Mouse (Mus musculus) heart, postnatal 36 days (tissue): ENCODE measurements around the gene Prpf4. TPM values are rescaled to one million over a fixed set of nuclear protein-coding genes. Genes with fewer than 3 reads are reported as not detected.

Source experiments
- DNase-seq, 2 experiments: peaks; one replicate each; pipeline ENCODE4 v3.0.0; 2021 to 2022
- intact Hi-C: fragments of 180-260 bp; cut with DNase I; formaldehyde crosslinking; loops from one replicate; pipeline ENCODE4 v1.15.1; 2025
- total RNA-seq, 2 experiments: library from RNA; stranded (reverse); gene quantifications; 2 replicates each; pipeline ENCODE4 v1.2.3; 2021

Gene Prpf4
- total RNA-seq, 2 experiments from 2014 or later: 10.0 to 10.6 TPM

DNA sequence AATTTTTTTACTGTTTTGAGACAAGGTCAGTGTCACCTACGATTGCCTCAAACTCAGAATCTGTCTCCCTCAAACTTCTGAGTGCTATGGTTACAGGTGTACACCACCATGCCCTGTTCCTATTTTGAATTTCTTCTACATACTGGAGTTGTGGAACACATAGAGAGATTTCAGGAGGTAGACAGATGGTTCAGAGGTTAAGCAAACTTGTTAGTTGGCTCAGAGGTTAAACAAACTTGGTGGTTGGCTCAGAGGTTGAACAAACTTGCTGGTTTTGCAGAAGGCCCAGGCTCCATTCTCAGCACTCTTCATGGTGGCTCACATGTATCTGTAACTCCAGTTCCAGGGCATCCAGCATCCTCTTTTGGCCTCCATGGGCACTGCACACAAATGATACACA lies 24.4 kb upstream of the Prpf4 start:
- intact Hi-C loops: no loop called here

DNA sequence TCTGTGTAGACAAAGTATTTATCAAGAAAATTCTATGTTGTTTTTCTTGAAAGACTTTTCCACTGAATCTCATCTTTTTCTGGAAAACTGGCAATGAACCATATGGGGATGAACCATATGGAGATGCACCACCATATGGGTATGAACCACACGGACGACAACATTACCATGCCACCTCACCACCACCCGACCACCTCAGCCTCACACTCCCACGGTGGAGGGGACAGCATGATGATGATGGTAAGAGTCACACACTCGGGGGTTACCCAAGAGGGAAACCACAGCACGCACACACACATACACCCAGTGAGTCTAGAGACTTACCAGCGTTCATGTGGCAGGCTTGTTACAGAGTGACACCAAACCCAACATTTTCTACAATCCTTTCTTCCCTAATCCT lies 23.2 kb upstream of the Prpf4 start:
- intact Hi-C loops: no loop called here
- no peak for DNase-seq

More for the DNA sequence above, 24.4 kb upstream of the Prpf4 start:
- DNase-seq: no peak

DNA sequence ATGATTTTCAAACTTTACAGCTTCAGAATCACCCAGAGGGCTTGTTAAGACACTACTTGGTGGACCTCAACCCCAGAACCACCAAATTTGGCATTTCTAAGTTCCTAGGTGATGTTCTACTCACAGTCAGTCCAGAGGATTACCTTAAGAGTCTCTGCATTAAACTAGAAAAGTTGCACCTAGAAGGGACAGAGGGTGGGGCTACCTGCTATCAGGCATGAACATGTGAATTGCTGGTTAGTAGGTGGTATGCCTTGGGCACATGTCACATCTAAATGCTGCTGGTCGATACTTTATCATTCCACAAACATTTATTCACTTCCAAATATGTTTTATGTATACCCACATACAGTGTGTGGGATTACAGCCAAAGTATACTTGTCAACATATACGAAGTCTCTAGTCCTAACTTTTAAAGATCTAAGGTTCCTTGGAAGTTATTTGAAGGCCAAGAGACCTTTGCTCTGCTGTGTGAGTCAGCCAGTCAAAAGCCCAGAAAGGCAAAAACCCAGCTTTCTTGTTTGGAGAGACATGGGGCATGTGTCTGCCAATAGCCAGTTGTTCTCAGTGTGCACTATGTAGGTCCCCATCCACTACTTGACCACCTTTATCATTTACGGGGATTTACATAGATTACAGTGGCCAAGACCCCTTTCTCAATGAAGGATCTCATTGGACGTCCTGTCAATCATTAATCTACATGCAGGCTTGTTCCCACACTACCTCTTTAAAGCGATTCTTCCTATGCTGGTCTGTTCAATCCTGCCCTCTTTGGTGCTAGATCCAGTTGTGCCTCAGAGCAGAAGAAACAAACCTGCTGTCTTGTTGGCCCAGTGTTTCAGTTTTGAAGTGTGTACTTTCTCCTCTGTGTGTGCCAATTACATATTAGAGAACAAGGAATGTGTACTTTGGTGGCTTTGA lies 18.7 kb upstream of the Prpf4 start:
- DNase-seq: no peak
- intact Hi-C loops: no loop called here

DNA sequence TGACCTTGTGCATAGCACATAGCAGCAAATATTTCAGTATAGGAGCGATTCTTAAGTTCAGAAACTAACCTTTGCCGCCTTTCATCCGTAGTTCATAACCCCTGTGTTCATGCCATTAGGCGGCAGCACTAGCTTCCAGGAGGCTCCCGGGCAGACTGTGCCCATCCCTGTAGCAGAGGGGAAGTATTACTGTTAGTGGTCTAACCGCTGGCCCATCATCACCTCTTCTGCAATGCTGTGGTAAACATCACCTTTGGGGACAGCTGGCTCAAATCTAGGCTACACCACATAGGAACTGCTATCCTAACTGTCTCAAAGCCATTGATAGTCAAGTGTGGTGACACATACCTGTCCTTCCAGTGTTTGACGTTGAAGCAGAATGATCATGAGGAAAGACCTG lies 16.7 kb upstream of the Prpf4 start:
- DNase-seq: no peak
- intact Hi-C loops: no loop called here

DNA sequence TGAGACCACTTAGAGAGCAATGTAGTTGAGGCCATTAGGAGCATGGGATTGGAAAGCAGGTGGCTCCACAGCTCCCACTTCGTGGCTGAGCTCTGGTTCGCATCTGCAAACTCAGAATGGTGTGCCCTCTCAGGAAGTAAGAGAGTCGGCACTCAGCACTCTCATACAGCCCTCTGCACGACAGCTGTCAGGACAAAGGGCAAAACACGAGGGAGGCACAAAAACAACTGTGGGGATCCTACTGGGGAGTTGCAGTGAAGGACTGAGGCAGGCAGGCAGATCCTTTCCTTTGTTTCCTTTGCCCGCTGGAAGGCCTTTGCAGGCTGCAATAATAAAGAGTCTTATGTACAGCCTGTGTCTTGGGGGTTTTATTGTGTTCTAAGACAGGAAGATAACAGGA lies 15.1 kb upstream of the Prpf4 start:
- intact Hi-C loops: no loop called here

DNA sequence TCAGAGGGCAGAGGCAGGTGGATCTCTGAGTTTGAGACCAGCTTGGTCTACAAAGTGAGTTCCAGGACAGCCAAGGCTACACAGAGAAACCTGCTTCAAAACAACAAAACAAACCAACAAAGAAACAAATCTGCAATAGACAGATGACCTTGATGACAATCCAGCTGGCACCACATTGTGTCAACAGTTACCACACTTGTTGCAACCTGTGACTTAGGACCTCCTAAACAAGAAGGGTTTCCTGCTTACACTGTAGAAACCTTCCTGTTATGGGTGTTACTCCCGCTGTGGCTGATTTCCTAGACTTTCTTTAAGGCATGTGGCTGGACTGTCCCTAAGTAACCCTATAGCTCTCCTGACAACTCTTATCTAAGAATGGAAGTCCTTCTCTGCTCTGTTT lies 12.8 kb upstream of the Prpf4 start:
- intact Hi-C loops: no loop called here
- no peak for DNase-seq

More for the DNA sequence above, 15.1 kb upstream of the Prpf4 start:
- no peak for DNase-seq

DNA sequence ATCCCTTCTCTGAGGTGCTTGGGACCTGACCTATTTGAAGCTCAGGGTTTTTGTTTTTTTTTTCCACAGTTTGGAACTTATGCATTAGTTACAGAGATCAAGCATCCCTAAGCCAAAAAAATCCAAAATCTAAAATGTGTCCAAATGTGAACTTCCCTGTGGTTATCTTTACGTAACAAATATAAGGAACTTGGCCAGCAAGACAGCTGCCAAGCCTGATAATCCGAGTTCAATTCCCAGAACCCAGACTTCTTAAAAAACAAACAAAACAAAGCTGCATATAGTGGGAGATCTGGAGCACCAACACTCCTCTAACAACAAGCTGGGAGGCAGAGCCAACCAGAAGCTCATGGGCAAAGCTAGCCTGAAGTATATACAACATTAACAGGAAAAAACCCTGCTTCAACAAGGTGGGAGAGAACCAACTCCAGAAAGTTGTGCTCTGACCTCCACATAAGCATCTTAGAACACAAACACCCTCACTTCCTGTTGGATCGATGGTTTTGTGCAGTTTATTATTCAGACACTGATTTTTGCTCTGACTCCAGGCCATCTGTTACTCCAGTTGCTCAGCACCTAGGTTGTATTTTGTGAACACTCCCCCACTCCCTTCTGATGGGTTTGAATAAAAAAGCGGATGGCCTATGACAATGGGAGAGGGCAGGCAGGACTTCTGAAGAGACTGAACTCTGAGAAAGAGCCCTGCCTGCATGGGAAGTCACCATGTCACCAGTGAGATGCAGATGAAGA lies 10.8 kb upstream of the Prpf4 start:
- intact Hi-C loops: no loop called here
- no peak for DNase-seq

DNA sequence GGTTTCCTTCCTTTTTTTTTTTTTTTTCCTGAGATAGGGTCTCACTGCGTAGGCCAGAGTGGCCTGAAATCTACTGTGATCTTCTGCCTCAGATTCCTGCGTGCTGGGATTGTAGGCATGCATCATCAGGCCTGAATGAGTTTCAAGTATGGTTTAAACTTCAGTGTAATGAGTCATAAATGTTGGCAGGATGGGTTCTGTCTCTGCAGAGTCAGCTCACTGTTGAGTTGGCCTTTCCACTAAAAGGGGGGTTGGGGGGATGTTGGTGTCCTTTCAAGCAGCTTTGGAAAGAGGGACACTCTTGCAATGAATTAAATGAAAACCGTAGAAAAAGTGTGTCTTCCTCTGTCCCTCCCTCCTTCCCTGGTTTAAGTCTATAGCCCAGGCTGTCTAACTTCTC lies 9.6 kb upstream of the Prpf4 start:
- intact Hi-C loops: no loop called here
- DNase-seq: no peak

DNA sequence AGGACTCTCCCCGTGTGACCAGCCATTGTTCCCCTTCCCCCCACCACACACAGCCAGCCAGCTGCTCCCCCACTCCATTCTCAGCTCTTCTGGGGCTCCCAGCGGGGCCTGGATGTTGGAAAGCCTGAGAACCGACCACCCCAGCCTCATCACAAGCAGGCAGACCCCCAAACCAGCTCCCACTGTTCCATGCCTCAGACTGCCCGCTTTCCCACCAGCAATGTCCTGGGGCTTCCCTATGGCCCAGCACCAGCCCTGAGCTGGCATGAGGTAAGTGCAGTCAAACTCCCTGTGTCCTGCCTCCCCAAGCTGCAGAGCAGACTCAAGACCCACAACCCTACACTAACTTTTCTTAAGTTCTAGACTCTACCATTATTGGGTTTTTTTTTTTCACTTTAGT lies 2.5 kb upstream of the Prpf4 start:
- DNase-seq: no peak
- intact Hi-C loops: loop anchor here (5.0 to 10.0 kb wide), 5 partner anchors 64 to 356 kb away; partner anchors contain the start of gene Alad

DNA sequence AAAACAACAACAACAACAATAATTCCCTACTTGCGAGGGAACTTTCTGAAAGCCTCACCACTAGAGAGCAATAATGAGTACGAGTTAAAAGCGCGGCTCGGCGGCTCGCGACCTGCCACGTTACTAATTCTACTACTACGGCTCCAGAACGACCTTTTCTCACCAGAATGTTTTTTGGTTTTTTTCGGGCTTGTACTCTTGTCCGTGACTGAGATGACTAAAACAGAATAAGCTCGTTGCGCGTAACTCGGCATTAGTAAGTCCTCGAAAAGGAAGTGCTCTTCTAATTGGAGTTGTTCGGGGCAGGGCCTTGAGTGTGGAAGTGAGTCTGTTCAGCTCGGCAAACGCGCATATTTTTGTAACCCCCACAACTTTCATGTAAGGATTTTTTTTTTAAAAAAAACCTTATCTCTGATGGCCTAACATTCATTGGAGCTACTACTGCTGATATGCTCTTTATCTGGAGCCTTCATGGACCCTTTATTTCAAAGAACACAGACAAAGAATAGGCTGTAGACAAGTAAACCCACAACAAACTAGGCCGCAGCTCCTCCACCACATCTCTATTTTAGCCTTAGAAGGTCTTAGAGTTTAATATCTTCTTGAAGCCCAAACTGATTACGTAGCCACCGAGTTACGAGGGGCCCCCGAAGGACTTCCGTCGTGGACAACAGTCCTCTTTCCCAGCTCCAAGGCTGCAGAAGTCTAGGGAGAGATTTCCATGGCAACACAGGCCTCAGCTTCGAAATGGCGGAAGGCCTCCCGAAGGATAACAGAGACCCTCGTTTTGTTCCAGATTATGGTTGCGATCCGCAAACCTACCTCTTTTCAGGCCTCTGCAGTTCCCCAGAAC lies 641 bp upstream of the Prpf4 start:
- intact Hi-C loops: loop anchor here (2.0 to 10.0 kb wide), 7 partner anchors 47 to 354 kb away; partner anchors contain the start of genes Alad, Fkbp15, Hdhd3 and Slc31a1
- DNase-seq: peak; percentile 53 to 69

DNA sequence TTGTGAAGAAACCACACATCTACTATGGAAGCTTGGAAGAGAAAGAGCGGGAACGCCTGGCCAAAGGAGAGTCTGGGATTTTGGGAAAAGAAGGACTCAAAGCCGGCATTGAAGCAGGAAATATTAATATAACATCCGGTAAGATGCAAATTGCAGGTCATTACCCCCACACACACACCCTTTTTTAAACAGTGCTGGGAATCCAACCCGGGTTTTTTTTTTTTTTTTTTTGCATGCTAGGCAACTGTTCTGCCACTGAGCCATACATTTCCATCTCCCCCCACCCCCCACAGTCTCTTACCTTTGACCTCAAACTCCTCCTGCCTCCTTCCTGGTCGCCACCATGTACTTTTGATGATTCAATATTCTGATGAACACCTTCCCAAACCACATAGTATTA lies 1.0 kb downstream of the Prpf4 start:
- DNase-seq: no peak
- intact Hi-C loops: loop anchor here (2.0 to 10.0 kb wide), 7 partner anchors 49 to 353 kb away; partner anchors contain the start of genes Alad, Fkbp15, Hdhd3 and Slc31a1

DNA sequence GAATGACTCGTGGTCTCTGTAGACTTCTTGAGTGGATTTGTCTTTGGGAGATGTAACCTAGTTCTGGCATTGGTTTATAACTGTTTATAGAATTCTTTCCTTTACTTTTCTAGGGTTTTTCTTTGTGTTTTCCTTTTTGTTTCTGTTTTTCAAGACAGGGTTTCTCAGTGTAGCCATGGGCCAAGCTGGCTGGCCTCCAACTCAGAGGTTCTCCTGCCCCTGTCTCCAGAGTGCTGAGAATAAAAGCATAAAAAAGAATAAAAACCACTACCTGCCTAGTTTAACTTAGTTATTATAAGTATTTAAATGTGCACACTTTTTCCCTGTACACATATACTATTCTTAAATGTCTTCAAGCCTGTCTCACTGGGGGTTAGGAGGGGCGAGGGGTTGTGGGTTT lies 1.7 kb downstream of the Prpf4 start:
- intact Hi-C loops: no loop called here
- DNase-seq: no peak

DNA sequence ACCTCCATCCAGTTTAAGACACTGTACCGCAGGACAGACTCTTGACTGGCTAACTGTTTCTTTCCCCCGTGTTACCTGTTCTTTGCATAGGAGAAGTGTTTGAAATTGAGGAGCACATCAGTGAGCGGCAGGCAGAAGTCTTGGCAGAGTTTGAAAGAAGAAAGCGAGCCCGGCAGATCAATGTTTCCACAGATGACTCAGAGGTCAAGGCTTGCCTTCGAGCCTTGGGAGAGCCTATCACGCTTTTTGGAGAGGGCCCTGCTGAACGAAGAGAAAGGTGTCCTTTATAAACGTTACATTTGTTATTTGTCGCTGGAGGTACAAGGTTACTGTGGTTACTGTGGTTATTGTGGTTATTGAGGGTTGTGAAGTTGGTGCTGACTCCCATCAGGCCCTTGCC lies 3.0 kb downstream of the Prpf4 start:
- intact Hi-C loops: no loop called here
- no peak for DNase-seq

DNA sequence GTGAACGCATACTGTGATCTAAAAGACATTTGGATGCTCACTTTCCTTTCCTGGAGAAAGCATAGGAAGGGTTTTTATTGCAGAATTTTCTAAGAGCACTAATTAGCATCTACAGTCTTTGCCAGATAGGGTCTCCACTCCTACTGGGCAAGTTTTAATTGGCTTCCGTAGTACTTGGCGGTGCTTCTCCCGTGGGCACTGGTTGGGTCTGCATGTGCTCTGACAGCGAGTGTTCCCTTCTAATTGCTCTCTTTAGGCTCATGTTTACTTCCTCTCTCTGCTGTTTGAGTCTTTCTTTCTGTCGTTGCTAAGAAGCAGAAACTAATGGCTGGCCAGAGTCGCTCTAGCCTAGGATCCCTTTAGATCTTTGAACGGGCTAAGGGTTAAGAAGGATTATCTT lies 9.9 kb downstream of the Prpf4 start:
- no peak for DNase-seq
- intact Hi-C loops: no loop called here

DNA sequence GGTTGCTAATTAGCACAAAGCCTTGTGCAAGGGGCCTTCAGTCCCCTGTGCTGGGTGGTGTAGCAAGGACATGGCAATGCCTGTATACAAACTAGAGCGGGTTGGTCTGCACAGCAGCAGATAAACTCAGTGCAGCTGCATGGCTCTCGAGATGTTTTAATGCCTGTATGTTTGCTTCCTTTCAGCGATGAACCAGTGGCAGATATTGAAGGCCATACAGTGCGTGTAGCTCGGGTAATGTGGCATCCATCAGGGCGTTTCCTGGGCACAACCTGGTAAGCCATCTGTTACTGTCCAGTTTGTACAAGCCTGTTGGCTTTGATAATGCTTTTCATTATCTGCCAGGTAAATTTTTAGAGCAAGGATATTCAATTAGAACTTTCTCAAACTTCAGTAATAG lies 10.5 kb downstream of the Prpf4 start:
- intact Hi-C loops: no loop called here
- no peak for DNase-seq

DNA sequence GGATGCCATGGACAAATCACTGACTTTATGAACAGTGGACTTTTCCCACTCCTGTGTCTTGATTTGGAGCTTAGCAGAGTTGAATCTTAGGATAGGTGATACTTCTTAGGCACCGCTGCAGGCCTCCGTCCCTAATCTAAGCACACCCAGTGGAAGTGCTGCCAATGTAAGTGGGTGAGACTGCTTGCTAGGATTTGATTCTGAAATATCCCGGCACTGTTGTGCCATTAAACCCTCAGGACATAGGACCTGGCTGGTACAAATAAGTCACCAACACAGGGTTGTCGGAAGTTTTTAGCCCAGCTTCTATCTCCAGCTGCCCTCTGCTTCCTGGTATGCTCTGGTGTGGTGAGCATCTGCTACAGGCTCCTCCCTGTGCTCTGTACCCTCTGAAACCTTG lies 17.3 kb downstream of the Prpf4 start:
- no peak for DNase-seq
- intact Hi-C loops: no loop called here

DNA sequence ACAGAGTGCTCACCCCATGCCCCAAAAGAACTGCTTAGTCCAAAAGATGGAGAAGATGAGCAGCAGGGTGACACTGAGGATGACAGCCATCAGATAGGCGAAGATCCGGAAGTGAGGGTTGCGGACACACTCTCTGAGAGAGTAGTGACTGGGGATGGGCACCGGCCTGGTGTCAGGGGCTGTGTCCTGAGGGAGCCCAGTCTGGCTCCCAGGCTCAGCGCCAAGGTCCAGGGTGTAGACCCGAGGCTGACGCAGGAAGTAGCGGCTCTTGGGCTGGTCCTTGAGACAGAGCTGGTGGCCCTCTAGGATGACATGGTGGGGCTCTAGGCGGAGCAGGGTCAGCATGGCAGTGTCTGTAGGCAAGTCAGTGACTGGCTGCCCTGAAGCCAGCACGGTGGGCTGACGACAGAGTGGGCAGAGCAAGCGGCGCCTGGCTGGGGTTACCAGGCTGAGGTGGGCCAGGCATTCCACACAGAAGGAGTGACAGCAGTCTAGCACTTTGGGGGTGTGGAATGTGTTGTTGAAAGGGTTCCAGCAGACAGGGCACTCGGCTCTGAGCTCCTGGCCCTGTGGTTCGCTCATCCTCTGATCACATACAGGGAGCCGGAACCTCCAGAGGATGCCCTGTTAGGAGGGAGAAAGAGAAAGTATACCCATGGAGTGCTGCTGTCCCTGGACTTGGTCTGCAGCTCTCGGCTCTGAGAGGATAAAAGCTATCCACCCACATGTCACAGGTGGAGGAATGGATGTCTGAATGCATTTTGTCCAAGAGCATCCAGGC lies 19.6 kb downstream of the Prpf4 start:
- intact Hi-C loops: no loop called here
- no peak for DNase-seq

DNA sequence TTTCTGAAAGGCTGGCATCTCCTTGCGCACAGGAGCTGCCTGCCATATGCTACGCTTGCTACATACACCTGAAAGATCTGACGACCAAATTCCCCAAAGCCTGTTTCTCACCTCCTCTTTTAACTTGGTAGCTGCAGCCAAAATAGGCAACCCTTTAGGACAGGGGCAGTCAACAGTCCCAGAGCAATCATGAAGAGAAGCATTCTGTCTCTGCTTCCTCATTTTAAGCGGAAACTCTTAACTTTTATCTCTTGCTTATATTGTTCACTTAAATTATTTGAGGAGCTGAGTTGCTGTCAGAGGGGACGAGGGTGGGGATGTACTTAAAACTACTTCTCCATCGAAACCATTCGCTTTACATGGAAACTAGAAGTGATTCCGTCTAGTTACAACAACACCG lies 21.0 kb downstream of the Prpf4 start:
- intact Hi-C loops: no loop called here

DNA sequence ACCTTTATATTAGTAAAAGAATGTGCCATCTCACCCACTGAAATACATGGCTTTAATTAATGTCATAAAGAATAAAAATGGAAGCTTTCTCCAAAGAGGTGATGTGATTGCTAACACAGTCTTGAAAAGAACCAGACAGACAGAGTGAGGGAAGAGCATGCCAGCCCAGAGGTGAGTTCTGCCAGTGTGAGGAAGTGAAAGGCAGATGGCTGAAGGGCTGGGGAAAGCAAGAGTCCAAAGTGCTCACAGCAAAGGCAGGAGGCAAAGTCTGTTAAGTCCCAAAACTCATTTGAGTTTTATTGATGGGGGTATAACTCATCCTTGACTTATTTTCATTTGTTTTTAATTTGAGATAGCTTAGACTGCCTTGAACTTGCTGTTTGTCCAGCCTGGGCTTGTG lies 22.1 kb downstream of the Prpf4 start:
- intact Hi-C loops: no loop called here
- no peak for DNase-seq

More for the DNA sequence above, 21.0 kb downstream of the Prpf4 start:
- no peak for DNase-seq

DNA sequence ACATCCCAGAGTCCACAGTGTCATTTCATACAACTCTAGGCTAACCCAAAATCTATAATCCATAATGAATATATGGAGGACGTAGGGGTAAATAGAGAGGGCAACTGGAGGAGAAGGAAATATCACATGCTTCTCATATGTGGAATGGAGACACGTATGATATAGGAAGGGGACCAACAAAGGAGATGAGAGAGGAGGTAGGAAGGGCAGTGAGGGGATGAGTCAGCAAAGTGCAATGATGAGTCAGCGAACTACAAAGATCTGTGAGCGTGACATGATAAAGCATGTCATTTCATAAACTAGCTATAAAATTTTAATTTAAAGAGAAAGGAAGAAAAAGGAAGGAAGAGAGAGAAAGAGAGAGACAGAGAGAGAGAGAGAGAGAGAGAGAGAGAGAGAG lies 22.9 kb downstream of the Prpf4 start:
- intact Hi-C loops: no loop called here
- DNase-seq: no peak
